Mouse (Mus musculus): ENCODE data around the gene Vti1a.

DNA sequence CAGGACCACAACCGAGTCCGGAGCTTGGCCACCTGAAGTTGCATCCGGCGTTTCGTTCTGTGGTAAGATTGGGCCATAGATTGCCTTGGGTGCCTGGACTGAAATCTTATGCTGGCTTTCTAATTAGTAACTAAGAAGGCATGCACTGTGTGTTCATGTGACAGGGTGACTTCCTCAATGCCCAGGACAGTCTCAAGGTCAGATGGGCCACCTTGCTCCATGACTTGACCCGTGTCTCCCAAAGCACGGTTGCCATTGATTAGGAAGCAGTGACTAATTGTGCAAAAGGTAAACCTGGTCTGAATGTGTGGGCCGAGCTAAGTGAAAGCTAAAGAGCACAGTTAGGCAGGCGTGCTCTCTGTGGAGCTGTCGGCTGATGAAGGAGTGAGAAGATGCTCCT is 232.1 kb downstream of the Vti1a start:
- TF ChIP-seq CTCF (IDR thresholded peaks at IDR 0.05; ENCODE audit: low read depth) (no peak), EP300 (optimal IDR thresholded peaks at IDR 0.05) (no peak)

Measured in stomach, postnatal 0 days (tissue).